Mouse (Mus musculus) gonadal fat pad, adult 2 months (tissue): ENCODE data around the gene Gapdh. TPM values are rescaled to one million over a fixed set of nuclear protein-coding genes. Genes with fewer than 3 reads are reported as not detected.
"Not testable (repeated sequence)": the region's sequence is repeated elsewhere in the genome, so short reads cannot be mapped to it uniquely, and the experiment has no call there.

Experiments used
- DNase-seq: peaks from one replicate; pipeline ENCODE4 v3.0.0-alpha.2; 2012; ENCODE audit warnings: low read depth
- polyA plus RNA-seq: library from polyadenylated mRNA; depleted of rRNA; stranded (reverse); fragments of >200 nt; gene quantifications from 2 replicates; pipeline ENCODE4 v1.2.3, GENCODE M21; 2012

Gapdh gene
- polyA plus RNA-seq, 1 experiment, result 3,359 TPM

GRCm38 (mm10) chr6:125168086-125168485 lies 1.8 kb upstream of the Gapdh start:
- DNase-seq, result no peak

DNA sequence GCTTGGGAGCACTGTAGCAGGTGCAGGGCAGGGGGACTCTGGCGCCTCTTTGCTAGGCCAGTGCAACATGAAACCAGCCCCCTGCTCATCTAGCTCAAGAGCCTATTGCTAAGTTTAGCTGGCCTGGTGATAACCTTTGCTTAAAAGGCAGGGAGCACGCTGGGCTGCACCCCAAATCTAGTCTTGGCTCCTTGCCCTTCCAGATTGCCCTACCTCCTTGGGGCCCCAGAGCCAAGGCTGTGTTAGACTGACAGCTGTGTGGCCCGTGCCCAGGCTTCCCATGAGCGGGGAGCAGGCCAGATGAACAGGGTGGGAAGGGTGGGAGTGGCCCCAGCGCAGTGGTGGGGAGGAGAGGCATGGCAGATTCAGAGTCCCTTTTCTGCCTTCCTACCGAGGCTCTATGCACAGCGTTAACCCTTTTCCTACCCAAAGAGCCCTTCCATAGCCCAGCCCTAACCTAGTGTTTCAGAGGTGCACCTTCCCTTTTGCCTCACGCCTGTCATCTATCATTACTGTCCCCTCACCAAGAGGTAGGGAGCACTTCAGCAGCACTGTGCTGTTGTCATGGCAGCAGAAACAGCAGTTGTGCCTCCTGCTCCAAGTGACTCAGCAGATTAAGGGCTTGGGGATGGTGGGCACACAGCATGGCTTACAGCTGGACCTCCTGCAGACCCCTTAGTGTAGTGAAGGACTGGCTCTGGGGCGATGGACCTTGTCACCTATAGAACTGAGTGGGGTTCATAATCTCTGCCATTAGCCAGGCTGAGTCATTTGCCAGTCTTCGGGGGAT lies 789 bp upstream of the Gapdh start:
- no peak for DNase-seq

GRCm38 (mm10) chr6:125165328-125165891 lies 857 bp downstream of the Gapdh start:
- DNase-seq, result no peak

DNA sequence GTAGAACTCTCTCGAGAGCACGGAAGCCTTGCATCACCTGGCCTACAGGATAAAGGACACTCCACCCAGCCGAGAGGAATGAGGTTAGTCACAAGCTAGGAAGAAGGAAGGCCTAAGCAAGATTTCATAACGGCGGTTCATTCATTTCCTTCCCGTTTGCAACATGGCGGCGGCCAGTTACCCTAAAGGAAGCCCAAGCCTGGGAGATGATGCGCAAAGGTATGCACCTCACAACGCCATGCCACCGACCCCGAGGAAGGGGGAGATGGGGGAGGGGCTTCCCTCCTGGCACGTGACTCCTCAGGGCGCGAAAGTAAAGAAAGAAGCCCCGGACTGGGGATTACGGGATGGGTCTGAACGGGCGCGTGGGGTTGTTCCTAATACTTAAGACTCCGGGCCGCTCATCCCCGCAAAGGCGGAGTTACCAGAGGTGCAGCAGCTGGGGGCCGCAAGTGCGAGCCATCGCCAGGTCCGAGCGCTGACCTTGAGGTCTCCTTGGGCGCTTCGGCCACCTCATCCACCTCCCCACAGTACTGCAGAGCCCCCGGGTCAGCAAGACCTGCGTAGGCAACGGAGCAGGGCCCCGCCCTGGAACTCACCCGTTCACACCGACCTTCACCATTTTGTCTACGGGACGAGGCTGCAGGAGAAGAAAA lies 1.5 kb downstream of the Gapdh start:
- no peak for DNase-seq

DNA sequence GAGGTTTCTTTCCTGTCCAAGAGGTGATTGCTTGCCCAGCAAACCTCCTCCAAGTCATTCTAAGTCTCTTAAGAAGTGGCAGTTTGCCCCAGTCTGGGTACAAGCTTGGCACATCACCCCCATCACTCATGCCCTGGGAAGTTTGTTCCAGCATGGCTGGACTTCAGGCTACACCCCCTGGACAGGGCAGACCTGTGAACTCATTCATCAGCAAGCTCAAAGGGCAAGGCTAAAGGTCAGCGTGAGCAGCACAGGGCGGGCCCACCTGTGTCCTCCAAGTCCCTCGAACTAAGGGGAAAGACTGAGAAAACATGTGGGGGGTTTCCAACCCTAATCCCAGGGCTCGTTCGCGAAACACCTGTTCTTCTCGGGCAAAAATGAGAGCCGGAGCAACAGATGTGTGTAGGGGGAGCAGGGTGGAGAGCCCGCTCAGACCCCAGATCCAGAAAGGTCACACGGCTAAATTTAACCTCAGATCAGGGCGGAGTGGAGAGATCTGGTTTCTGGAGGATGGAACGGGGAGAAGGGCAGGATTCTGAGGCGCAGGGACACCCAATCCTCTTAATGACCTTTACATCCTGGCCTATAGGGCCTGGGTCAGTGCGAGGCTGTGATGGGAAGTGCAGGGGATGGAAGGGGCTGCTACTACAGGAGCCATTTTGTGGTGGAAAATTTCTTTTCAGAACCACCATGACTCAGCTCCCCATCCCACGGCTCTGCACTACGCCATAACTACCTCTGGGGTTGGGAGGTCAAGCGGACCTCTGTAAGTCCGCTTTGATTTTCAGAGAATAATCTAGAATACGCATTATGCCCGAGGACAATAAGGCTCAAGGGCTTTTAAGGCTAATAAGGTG lies 2.2 kb downstream of the Gapdh start:
- no peak for DNase-seq

- not testable (repeated sequence) for DNase-seq
Measured at GRCm38 (mm10) chr6:125162615-125163305, 3.5 kb downstream of the Gapdh start.

- not testable (repeated sequence) for DNase-seq
Measured at GRCm38 (mm10) chr6:125161971-125162370, 4.3 kb downstream of the Gapdh start.

GRCm38 (mm10) chr6:125160854-125161760 lies 5.2 kb downstream of the Gapdh start:
- no peak for DNase-seq

DNA sequence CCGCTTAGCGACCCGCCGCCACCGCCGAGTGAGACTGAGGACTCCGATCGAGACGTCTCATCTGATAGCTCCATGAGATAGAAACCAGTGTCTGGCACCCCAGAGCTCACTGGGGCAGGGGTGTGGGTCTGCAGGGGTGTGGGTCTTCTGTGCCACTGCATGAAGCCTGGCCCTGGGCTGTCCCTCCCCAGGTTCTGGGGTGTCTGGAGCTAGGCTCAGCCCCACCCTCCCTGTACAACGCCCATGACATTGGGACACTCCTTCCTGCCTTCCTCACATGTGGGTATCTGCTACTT lies 5.8 kb downstream of the Gapdh start:
- no peak for DNase-seq

- no peak for DNase-seq
Measured at GRCm38 (mm10) chr6:125159773-125160557, 6.3 kb downstream of the Gapdh start.

- DNase-seq, result no peak
Measured at GRCm38 (mm10) chr6:125158944-125159492, 7.2 kb downstream of the Gapdh start.

DNA sequence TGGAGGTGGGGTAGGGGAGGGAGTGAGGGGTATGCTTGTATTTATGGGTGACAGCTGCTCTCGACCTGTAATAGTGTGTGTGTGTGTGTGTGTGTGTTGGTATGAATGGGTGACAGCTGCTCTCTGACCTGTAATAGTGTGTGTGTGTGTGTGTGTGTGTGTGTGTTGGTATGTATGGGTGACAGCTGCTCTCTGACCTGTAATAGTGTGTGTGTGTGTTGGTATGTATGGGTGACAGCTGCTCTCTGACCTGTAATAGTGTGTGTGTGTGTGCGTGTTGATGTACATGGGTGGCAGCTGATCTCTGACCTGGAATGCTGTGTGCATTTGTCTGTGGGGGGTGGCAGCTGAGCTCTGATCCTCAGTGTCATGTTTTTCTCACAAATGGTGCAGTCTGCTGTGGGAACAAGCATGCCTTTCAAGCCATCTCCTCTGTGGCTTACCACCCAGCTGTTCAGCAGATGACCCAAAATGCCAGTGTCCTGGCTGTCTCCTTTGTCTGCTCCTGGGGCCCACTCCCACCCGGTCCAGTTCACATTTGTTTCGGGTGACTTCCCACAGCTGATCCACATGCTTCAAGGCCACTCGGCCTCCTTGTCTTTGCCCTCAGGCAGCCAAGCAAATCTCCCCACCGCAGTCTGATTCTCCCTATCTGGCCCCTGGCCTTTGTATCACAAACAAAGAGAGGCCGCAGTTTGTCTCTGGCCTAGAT lies 9.2 kb downstream of the Gapdh start:
- no peak for DNase-seq

DNA sequence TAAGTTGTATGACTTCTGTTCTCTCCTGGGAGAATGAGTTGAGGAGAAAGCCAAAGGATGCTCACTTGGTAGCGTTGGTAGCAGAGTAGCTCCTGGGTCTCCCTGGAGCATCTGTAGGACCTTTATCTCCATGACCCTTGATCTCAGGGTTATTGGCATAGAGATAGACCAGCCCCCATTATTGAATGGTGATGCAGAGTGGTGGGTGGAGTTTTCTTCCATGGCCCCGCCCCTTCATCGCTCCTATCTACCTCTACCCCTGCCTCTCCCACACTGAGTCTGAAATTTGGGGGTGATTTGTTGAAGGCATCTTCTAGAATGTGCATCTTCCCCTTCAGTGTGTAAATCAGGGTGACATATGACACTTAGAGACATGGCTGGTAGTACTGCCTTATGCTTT lies 9.8 kb downstream of the Gapdh start:
- DNase-seq, result no peak

GRCm38 (mm10) chr6:125155262-125155661 lies 11.0 kb downstream of the Gapdh start:
- no peak for DNase-seq

DNA sequence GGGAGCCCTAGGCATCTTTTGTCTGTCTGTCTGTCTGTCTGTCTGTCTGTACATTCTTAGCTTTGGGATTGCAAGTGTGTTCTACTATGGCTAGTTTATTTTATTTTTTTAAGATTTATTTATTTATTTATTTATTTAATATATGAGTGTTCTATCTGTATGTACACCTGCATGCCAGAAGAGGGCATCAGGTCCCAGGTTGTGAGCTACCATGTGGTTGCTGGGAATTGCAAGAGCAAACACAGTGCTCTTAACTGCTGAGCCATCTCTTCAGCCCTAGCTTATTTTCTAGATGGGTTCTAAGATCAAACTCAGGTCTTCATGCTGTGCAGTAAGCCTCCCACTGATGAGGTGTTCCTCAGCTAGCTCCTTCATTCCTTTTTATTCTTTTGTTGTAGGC lies 11.7 kb downstream of the Gapdh start:
- no peak for DNase-seq

DNA sequence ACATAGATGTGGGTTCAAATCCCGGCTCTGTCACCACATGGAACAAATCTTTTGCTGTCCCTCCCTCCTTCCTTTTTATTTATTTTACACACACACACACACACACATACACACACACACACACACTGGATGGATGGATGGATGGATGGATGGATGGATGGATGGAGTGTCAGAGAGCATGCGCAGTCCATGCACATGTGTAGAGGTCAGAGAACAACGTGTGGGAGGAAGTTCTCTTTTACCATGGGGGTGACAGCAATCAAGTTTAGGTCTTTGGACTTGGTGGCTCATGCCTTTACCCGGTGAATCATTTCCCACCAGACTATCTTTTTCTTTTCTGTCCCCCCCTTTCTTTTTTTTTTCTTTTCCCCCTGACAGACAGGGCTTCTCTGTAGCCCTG lies 12.6 kb downstream of the Gapdh start:
- no peak for DNase-seq

GRCm38 (mm10) chr6:125153018-125153389 lies 13.3 kb downstream of the Gapdh start:
- DNase-seq, result no peak

DNA sequence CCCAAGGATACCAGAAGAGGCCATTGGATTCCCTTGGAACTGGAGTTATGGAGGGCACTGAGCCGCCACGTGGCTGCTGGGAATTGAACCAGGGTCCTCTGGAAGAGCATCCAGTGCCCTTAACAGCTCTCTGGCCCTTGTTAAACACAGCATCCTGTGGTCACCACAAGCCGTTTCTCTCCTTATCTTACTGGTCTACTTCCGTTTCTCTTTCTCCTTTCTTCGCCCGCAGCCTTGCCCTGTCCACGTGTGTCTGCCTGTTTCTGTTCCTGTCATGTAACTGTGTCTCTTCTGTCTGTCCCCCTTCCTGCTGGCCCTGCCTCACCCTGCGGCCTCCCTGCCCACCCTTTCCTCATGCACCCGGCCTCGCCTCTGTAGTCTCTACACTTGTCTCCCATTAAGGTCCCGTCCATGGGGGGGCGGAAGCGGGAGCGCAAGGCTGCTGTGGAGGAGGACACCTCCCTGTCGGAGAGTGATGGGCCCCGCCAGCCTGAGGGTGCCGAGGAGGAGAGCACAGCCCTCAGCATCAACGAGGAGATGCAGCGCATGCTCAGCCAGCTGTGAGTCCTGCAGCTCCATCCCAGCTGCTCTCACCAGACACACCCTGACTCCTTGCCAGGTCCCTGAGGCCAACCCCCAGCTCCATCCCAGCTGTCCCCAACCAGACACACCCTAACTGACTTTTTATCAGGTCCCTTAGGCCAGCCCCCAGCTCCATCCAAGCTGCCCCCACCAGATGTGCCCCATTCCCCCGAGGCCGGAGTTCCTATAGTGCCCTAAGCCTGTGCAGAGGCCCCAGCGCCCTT lies 13.9 kb downstream of the Gapdh start:
- no peak for DNase-seq
